Mouse (Mus musculus): ENCODE data around the gene Plxna4.

Plxna4 gene

DNA sequence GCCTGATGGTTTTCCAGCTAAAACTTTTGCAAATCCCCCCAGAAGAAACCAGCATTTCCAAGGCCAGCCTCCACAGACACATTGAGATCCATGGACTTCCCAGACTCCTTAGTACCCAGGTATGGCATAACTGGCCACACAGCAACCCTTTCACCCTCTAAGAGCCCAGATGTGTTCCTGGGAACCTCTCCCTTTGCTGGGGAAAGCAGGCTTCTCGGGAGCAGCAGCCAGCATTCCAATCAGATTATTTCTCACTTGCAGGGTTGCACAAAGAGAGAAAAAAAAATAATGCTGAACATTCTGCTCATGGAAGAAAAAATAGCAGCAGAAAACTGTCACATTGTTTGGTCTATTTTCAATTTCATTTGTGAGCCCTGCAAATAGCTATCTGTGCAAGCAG, 178.4 kb downstream of the Plxna4 start:
- TF ChIP-seq GATA4 (IDR thresholded peaks at IDR 0.05; ENCODE audit: insufficient replicate concordance, low read length): no peak

DNA sequence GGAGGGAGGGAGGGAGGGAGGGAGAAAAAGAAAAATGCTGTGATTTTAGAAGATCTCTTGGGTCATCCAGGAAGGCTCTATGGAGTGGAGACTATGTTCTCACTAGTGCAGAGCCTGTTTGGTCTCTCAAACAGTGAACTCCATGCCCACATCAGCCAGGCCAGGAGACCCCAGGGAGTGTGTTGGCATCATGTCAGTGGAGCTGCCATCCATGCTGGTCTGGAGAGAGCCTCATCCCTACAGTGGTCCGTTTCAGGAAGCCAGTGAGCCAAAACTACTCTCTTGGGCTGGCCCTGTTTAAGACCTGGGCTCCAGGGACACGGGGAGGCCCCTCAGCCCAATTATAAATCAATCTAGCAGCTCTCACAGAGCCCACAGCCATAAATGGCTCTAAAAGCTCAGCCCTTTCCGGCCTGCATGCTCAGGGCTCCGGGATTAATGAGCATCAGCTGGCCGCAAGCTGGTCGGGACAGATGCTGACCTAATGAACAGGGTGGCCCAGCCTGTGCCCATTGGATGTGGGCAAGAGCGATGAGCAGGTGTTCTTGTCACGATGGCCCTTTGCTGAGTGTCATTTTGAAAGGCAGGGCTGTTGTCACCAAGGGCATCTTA, 180.3 kb downstream of the Plxna4 start:
- no peak for TF ChIP-seq GATA4 (IDR thresholded peaks at IDR 0.05; ENCODE audit: insufficient replicate concordance, low read length)

DNA sequence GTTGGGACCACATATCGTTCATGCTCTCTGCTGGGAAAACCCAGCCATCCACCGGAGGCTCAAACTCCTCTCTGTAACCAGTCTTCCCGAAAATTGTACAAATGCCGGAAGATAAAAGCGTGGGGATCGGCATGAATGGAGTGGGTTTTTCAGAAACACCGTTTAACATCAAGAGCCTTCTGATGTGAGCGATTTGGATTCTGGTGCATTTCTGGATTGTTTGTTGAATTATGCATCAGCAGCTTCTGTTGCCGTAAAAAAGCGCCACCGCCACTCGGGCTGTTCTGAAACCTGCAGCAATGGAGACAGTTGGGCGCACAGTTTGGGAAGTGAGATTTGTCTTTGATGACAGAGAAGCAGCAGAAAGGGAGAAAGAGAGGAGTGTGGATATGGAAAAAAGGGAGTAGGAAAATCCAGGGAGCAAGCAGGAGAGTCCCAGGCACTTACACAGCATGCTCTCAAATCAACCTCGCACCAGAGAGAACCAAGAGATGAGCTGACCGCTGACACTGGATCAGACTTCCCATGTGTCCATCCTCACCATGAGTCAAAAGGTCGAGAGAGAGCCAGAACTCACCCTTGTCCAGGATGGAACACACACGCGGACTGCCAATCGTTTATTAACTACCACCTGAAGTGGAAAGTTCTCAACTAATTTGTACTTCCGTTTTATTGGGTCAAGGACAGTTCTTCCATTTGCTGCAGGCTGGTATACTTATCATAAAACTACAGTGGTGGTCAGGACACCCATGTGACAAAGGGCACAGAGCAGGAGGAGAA, 181.5 kb downstream of the Plxna4 start:
- TF ChIP-seq GATA4 (IDR thresholded peaks at IDR 0.05; ENCODE audit: insufficient replicate concordance, low read length): no peak

DNA sequence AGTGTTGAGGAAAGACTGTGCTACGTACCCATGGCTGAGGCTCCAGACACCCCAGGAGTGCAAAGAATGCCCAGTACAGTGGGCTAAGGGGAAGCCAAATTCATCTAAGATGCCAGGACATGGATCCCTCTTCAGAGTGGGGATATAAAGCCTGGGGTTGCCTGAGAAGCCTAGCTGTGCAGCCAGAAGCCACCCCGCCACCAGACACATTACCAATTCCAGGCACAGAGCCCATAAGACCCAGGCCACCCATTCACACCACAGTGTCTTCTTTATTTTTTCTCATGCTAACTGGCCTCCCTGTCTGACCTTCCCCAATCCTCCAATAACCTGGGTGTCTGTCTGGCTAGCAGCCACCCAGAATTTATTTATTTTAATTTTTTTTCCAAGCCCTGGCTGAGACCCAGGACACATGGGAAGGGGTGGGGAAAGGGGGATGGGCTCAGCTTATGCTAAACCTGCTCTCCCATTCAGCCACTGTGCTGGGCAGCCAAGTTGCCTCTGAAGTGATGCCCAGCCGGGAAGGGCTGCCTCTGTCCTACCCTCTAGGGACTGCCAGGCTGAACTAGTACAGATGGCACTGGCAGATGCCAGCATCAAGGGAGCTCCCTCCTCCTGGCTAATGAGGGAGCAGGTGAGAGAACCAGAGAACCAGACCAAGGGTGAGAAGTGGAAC, 185.3 kb downstream of the Plxna4 start:
- TF ChIP-seq GATA4 (IDR thresholded peaks at IDR 0.05; ENCODE audit: insufficient replicate concordance, low read length): no peak

DNA sequence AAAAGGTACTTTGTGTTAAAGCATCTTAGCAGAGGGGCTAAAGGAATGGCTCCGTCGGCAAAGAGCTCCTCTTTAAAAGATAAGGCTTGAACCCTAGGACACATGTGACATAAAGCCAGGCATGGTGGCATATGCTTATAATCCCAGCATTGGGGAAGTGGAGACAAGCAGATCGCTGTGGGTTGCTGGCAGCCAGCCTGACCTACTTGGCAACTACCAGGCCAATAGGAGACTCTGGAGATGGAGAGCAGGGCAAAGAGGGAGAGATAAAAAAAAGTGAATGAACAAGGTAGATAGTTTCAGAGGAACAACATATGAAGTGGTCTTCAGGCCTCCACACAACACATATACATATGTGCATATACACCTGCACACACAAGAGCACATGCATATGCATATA, 189.7 kb downstream of the Plxna4 start:
- TF ChIP-seq GATA4 (IDR thresholded peaks at IDR 0.05; ENCODE audit: insufficient replicate concordance, low read length): no peak

DNA sequence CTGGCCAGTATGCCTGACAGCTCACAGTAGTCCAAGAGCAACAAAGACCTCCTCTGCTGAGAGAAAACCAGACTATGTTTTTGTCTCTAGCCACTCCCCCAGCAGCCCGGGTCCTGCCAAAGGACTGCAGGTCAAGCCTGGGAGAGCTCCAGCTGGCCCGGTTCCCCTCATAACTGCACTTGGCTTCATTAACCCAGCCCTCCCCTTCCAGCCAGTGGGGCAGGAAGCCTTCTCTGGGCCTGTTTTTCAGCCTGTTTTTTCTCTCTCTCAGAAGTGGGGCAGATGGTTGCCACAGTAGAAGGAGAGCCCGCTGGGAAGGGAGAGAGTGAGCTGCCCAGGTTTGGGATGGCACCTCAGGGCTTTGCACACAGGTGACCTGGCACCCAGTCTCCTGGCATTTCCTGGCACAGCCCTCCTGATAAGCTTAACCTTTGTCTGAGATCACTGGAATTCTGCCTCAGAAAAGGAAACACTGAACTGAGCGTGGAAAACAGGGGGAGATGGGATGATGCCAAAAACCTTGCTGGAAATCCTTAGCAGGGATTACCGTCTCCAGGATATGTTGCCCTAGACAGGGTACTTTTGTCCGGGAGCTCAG, 190.8 kb downstream of the Plxna4 start:
- peak; percentile 88; the same call in 1 of the 2 replicates for TF ChIP-seq GATA4 (IDR thresholded peaks at IDR 0.05; ENCODE audit: insufficient replicate concordance, low read length)

DNA sequence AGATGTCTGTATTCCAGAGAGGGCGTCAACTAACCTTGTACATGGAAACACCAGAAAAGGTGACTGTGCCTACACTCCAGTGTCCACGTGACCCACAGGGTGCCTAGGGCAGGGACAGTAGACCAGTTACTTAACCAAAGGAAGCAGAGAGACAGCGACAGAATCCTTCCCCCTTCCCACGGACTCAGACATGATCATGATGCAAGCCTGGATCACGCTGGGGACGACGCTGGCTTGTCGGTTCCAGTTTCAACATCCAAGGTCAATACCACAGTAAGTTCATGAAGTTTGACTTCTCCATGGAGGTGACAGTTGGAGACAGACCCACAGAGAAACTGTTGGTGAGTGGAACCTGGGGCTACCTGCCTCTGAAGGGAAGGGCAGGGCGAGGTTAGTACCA, 192.6 kb downstream of the Plxna4 start:
- TF ChIP-seq GATA4 (IDR thresholded peaks at IDR 0.05; ENCODE audit: insufficient replicate concordance, low read length): no peak

DNA sequence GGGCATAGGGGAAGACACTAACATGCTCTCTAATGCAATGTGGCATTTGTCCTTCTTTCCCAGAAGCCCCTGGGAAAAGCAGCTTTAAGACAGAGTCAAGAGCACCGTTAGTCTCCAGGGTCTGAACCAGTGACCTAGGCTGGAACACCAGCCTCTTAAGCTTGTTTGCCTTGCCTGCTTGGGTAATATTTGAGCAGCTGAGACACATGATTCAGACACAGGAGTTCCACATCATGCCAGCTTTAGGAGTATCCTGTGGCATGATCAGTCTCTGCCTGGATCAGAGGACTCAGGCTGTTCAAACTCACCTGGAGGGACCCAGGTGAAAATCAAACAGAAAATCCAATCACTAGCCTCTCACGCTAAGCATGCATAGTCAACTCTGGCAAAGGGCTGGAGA, 195.7 kb downstream of the Plxna4 start:
- TF ChIP-seq GATA4 (IDR thresholded peaks at IDR 0.05; ENCODE audit: insufficient replicate concordance, low read length): no peak

DNA sequence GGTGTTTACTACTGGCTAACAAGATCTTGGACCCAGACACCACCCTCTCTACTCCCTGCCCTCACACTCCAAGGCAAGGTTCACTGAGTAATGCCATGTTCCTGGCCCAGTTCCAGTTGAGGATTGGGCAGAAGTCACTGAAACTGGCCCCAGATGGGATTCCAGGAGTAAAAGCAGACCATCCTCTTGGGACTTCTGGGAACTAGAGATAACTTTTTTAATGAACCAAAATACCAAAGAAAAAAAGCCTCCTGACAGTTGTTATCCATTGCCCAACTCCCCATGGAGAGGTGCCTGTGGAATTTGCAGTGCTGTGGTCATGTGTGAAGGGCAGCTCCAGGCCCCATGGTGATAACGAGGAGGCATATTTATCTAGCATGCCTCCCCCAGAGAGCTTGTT, 199.7 kb downstream of the Plxna4 start:
- no peak for TF ChIP-seq GATA4 (IDR thresholded peaks at IDR 0.05; ENCODE audit: insufficient replicate concordance, low read length)

DNA sequence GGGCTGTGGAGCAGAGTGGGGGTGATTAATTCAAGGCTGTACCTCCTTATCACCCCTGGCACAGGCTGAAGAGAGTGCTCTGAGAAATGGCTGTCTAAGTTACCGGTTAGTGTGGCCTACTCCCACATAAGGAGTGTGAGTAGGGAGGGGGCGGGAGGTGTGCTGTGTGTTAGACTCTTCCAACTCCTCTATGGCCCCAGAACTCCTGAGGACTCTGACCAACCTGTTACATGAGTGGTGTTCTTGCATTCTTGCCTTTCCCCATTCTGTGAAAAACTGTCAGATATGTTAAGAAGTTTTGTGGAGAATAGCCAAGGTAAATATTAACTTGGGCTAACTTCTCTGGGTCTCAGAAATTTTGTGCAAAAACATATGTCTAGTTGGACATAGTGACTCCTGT, 201.1 kb downstream of the Plxna4 start:
- TF ChIP-seq GATA4 (IDR thresholded peaks at IDR 0.05; ENCODE audit: insufficient replicate concordance, low read length): no peak

DNA sequence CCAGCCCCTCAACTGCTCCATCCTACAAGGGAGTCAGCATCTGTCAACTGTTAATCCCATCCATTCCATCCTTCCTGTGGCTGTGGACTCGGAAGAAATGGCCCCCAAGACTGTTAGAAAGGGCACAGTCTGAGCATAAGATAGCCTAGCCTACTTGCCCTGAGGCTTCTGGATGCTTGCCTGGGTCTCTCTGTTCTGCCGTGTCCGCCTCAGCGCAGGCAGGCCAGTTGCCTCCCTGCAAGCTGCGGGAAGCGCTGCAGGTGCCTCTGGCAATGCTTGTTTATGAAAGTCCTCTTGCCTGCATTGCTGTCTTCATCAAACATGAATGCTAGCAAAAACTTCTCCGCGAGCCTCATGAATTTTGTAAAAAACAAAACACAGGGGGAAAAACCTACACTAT, 203.1 kb downstream of the Plxna4 start:
- TF ChIP-seq GATA4 (IDR thresholded peaks at IDR 0.05; ENCODE audit: insufficient replicate concordance, low read length): no peak

DNA sequence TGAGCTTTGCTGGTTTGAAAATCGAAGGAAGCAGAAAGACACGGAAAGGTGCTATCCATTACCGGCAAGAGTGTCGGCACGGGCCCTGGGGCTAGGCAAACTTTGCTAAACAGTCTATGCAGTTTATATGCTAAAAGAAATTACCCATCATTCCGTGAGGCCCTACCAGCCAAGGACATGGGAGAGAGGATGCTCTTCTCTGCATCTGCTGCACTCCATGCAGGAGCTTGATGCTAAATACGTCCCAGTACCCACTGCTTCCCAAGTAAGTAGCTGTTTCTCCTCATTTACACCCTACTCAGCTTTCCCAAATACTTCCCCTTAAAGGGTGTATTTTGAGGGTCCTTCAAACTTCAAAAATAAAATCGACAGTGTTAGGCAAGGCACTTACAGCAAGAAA, 203.6 kb downstream of the Plxna4 start:
- TF ChIP-seq GATA4 (IDR thresholded peaks at IDR 0.05; ENCODE audit: insufficient replicate concordance, low read length): no peak

DNA sequence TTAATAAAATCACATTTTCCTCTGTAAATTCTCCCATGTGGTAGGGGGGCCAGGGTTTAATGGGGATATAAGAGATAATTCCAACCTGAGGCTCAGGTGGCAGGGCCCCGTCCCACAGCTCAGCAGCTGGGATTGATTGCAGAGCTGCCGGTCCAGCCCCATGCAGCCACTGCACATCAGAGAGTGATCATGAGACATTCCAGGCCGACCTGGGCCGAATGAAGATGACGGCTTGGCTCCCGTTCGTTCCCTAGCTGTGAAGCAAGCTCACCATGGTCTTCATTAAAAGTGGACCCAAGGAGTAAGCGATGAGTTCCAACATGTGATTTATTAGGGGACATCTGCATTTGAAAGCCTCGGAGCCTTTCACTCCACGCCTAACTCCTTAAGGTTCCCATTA, 206.5 kb downstream of the Plxna4 start:
- no peak for TF ChIP-seq GATA4 (IDR thresholded peaks at IDR 0.05; ENCODE audit: insufficient replicate concordance, low read length)

DNA sequence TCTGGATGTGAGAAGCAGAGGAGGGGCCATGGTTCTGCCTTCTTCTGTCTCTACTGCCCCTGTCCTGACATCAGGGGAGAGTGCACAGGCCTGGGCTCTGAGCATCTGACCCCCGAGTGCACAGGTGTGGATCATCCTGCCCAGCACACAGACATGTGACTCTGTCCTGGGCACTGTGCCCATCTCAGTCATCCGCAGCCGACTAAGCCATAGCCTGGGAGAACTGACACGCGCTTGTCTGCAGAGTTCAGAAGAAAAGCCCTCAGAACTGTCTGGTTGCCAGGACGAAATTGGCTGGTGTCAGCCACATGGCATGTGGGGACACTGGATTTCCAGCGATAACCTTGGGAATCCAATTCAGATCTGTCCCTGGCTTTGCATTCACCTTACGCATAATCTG, 210.8 kb downstream of the Plxna4 start:
- no peak for TF ChIP-seq GATA4 (IDR thresholded peaks at IDR 0.05; ENCODE audit: insufficient replicate concordance, low read length)

DNA sequence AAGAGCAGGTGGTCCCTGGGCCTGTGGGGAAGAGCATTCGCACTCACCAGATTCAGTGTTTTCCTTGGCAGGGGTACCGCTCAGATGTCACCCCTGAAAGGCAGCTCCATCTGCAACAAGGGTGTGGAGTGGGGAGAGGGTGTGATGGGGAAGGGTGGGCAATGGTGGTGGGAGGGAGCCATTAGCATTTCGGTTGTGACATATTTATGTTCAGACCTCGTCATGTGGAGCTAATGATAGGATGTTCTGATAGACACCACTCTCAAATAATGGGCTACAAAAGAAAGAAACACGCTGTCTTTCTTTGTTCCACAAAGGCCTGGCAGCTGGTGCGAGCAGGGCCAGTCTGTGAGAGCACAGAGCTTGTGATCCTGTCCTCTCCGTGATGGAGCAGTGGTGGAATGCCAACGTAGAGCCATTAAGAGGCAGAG, 214.0 kb downstream of the Plxna4 start:
- TF ChIP-seq GATA4 (IDR thresholded peaks at IDR 0.05; ENCODE audit: insufficient replicate concordance, low read length): no peak

DNA sequence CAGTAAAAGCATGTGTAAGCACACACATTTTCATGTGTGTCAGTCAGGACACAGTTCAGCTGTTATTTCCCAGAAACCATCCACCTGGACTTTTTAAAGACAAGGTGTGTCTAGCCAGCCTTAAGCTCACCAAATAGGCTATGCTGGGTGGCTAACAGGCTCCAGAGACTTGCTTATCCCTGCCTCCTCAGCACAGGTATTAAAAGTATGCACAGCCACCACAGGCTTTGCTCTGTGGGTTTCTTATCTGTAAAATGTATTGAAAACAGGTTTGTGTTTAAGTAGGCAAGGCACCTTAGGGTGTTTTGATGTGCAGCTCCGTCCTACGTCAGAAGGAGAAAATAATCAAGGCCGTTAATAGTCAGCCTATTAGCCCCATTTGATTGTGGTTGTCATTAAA, 218.9 kb downstream of the Plxna4 start:
- no peak for TF ChIP-seq GATA4 (IDR thresholded peaks at IDR 0.05; ENCODE audit: insufficient replicate concordance, low read length)
